Mouse (Mus musculus) neural tube, embryonic 11.5 days (tissue): Measurements from ENCODE around the gene Copb2. TPM values are rescaled to one million over a fixed set of nuclear protein-coding genes. Genes with fewer than 3 reads are reported as not detected.

Experiments
- ATAC-seq: fragments of 200-750 bp; cut with Nextera tagmentation; 2 replicates; pipeline ENCODE4 v1.8.0; 2017; ENCODE audit warnings: moderate number of reproducible peaks, mild to moderate bottlenecking, moderate TSS enrichment, moderate library complexity; ENCODE audit not compliant: insufficient read depth, low FRiP score, low TSS enrichment
- DNase-seq: peaks from one replicate; pipeline ENCODE4 v3.0.0-alpha.2; 2015; ENCODE audit warnings: low spot score
- H3K27ac ChIP-seq: fragments of 300-500 bp; sonication (generic); 2 replicates; pipeline ENCODE4 v1.5.1; 2014; ENCODE audit warnings: low read depth, mild to moderate bottlenecking, low read length
- H3K27me3 ChIP-seq: fragments of 300-500 bp; sonication (generic); 2 replicates; pipeline ENCODE4 v1.6.1; 2014; ENCODE audit warnings: mild to moderate bottlenecking, low read length, mixed read lengths; ENCODE audit not compliant: control insufficient read depth, insufficient read depth
- H3K36me3 ChIP-seq: fragments of 300-500 bp; sonication (generic); 2 replicates; pipeline ENCODE4 v1.6.1; 2014; ENCODE audit warnings: mild to moderate bottlenecking, low read length, moderate library complexity, mixed read lengths; ENCODE audit not compliant: control insufficient read depth, insufficient read depth
- H3K4me1 ChIP-seq: fragments of 300-500 bp; sonication (generic); 2 replicates; pipeline ENCODE4 v1.6.1; 2014; ENCODE audit warnings: low read length, mixed read lengths; ENCODE audit not compliant: control insufficient read depth, insufficient read depth
- H3K4me2 ChIP-seq: fragments of 300-500 bp; sonication (generic); 2 replicates; pipeline ENCODE4 v1.6.1; 2014; ENCODE audit warnings: low read depth, mild to moderate bottlenecking, moderate library complexity
- H3K4me3 ChIP-seq: fragments of 300-500 bp; sonication (generic); 2 replicates; pipeline ENCODE4 v1.5.1; 2014; ENCODE audit warnings: low read depth, low read length
- H3K9ac ChIP-seq: fragments of 300-500 bp; sonication (generic); 2 replicates; pipeline ENCODE4 v1.6.1; 2014; ENCODE audit warnings: mild to moderate bottlenecking, low read length
- H3K9me3 ChIP-seq: fragments of 300-500 bp; sonication (generic); 2 replicates; pipeline ENCODE4 v1.6.1; 2016; ENCODE audit warnings: low read length; ENCODE audit not compliant: control insufficient read depth
- WGBS: fragments of 180-500 bp; shearing (Covaris S2); extraction: QIAGEN DNeasy Blood & Tissue Kit; methylation state at CpG from one replicate; pipeline ENCODE4 v1.1.7; 2014; 5-methylcytosine and 5-hydroxymethylcytosine counted together
- polyA plus RNA-seq: library from polyadenylated mRNA; unstranded; fragments of >200 nt; fragmentation: Nextera tagmentation; extraction: Ambion mirVana; gene quantifications from 2 replicates; pipeline ENCODE4 v1.2.1, GENCODE M21; 2014

Copb2 gene
- polyA plus RNA-seq, 1 experiment from 2014 or later, result 200 TPM

DNA sequence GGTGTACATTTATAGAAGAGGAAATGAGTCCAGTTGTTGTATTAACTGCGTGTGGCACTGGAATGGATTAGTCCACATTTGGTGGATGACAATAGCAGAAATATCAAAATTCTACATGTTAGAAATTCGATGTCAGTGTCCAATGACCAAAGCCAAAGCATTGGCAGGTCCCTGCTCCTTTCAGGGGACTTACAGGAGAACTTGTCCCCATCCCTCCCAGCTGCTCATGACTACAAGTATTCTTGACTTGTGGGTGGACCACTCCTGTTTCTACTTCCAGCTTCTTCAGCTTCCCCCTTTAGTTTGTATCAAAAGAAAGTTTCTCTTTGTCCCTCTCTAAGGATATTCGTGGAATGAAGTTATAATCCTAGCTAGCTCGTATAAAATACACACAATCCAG lies 41.4 kb downstream of the Copb2 start:
- Histone ChIP-seq H3K27me3 (no peaks in the 10 kb centered on the region), H3K9ac (no peak overlapping the region), H3K27ac (no peak overlapping the region), H3K9me3 (no peaks in the 10 kb centered on the region), H3K36me3 (no peaks in the 10 kb centered on the region), H3K4me3 (no peak overlapping the region), H3K4me1 (no peaks in the 10 kb centered on the region; the same call in 1 of the 2 replicates), H3K4me2 (no peak overlapping the region)
- 71% methylated on average over 4 of the region's 4 CpGs for WGBS
- DNase-seq (no peak), ATAC-seq (no peak)

DNA sequence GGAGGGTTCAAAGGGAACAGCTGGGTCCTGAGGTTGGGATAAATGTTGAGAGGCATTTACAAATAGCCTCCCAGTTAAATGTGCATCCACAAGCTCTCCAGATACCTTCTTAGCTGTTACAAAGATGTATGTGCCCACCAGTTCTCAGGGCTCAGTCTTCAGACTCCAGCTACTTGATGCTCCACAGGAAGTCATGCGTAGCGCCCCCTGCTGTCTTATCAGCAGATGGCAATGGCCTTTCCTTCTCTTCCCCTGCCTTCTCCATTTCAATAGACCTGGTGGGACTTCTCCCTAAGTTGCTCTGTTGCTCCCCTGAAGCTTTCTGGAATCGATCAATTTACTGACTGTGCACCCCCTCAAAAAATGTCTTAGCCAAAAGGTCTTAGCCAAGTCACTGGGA lies 65.0 kb downstream of the Copb2 start:
- H3K4me1 ChIP-seq, result no peaks in the 10 kb centered on the region
- no peak overlapping the region for H3K9ac ChIP-seq
- H3K27ac ChIP-seq, result no peak overlapping the region
- no peak for DNase-seq
- no peaks in the 10 kb centered on the region for H3K9me3 ChIP-seq
- no peak overlapping the region for H3K4me2 ChIP-seq
- no peak overlapping the region for H3K4me3 ChIP-seq
- no peaks in the 10 kb centered on the region for H3K27me3 ChIP-seq
- H3K36me3 ChIP-seq, result no peaks in the 10 kb centered on the region
- 46% methylated on average over 3 of the region's 3 CpGs for WGBS
- no peak for ATAC-seq

- 76% methylated on average over 13 of the region's 13 CpGs for WGBS
- no peak overlapping the region for H3K27ac ChIP-seq
- DNase-seq, result no peak
- H3K4me2 ChIP-seq, result no peak overlapping the region
- H3K27me3 ChIP-seq, result no peaks in the 10 kb centered on the region
- no peak for ATAC-seq
- H3K9me3 ChIP-seq, result no peaks in the 10 kb centered on the region
- H3K4me3 ChIP-seq, result no peak overlapping the region
- H3K4me1 ChIP-seq, result no peaks in the 10 kb centered on the region
- no peaks in the 10 kb centered on the region for H3K36me3 ChIP-seq
- H3K9ac ChIP-seq, result no peak overlapping the region
These were observed 70.0 kb downstream of the Copb2 start for GRCm38 (mm10) chr9:98633287-98634162.

Other genes with a start within 250 kb of the Copb2 start
- gene Rbp1, start 140.8 kb upstream of the Copb2 start, polyA plus RNA-seq, result 188 and 194 TPM in 2 replicates
- gene Rbp2, start 77.6 kb upstream of the Copb2 start, polyA plus RNA-seq, result 2.3 and 2.5 TPM in 2 replicates
- gene Mrps22, start 37.9 kb downstream of the Copb2 start, polyA plus RNA-seq, result 72.3 and 72.5 TPM in 2 replicates